Mouse (Mus musculus) embryo, embryonic 10 days (tissue): ENCODE data around the gene Kcna2.
A peak's percentile ranks its signal among the peaks of the same experiment; 100 is the strongest.

Experiments
- DNase-seq: peaks from one replicate; pipeline ENCODE4 v3.0.0-alpha.2; 2015; ENCODE audit warnings: low spot score

Gene Kcna2

DNA sequence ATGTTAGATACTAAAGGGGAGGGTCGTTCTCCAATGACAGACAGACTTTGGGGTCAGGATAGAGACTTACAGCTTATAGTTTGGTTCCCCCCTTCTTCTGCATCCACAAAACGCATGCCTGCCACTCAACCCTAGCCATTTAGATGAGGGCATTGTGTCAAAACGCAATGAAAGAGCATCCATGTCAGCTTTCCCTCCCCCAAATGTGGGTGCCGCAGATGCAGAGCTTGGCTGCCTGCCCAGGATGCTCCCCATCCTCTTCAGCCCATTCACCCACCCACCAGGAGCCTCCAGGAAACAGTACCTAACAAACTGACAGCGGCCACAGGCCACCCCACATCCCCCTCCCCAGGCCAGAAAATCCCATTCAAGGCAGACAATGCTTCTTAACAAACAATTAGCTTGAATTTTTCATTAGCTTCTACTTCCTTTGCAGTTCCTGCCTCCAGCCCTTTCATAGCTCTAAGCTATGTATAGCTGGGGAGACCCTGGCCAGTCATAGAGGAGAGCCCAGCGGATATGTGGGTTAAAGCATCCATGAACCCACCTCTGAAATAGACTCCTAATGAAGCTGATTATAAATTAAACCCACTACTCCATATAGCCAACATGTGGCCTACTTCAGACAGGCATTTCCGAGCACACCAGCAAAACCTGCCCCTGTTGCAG lies 50.1 kb downstream of the Kcna2 start:
- no peak for DNase-seq

- no peak for DNase-seq
Measured at GRCm38 (mm10) chr3:107153772-107154655, 53.1 kb downstream of the Kcna2 start.

- DNase-seq, result no peak
Measured at GRCm38 (mm10) chr3:107158856-107159255, 57.9 kb downstream of the Kcna2 start.

DNA sequence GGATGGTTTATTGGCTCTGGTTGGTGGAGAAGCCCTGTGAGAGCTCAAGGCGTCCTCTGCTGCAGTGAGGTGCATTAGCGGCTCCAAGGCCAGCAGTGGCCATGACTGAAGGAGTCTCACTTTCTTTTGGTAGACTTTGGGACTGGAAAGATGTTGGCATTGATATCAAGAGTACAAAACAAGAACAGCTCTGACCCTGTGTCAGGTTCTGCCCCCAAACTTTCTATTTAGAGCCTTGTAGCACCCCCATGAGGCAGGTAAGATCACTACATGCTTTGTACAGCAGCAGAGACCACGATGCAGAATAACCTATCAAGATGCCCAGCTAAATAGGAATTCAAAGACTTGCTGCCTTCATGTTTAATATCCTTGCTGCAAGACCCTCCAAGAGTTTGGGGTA lies 58.5 kb downstream of the Kcna2 start:
- DNase-seq, result peak; percentile 11

- DNase-seq, result peak; percentile 73
Measured at GRCm38 (mm10) chr3:107159859-107160324, 58.9 kb downstream of the Kcna2 start.

- no peak for DNase-seq
Measured at GRCm38 (mm10) chr3:107162741-107163140, 61.8 kb downstream of the Kcna2 start.
